Mouse (Mus musculus): ENCODE data around the gene Scaper. TPM values are rescaled to one million over a fixed set of nuclear protein-coding genes. Genes with fewer than 3 reads are reported as not detected.

Scaper gene
- total and polyA plus RNA-seq, 3 experiments, result 4.2 to 5.2 (median 4.5) TPM

GRCm38 (mm10) chr9:55646444-55646843, 291.5 kb downstream of the Scaper start:
- Histone ChIP-seq H3K79me2 (replicated peaks; ENCODE audit: control insufficient read depth, extremely low read depth, insufficient read depth, poor library complexity, severe bottlenecking) (no peaks in the 10 kb centered on the region), H3K9ac (ENCODE audit: insufficient read depth, low read depth) (no peak overlapping the region), H3K4me1 (ENCODE audit: control insufficient read depth in 1 of 2, insufficient read depth in 2 of 2) (peaks cover 0 to 16% of the 10 kb centered on the region in 2 experiments; a peak in 2 of 4 replicates), H3K9me3 (replicated peaks; ENCODE audit: low read length) (no peaks in the 10 kb centered on the region), H3K4me2 (ENCODE audit: insufficient read depth, low read depth, poor library complexity, severe bottlenecking) (no peak overlapping the region), H3K36me3 (replicated peaks in 1 of 2; ENCODE audit: control insufficient read depth in 1 of 2, insufficient read depth in 1 of 2, low read length in 1 of 2) (no peaks in the 10 kb centered on the region), H3K27me3 (replicated peaks) (no peaks in the 10 kb centered on the region), H3K27ac (ENCODE audit: insufficient read depth, low read depth) (no peak overlapping the region), H3K4me3 (replicated peaks in 1 of 3; ENCODE audit: low read depth in 2 of 3, low read length in 2 of 3, poor library complexity in 1 of 3) (no peak overlapping the region)
- dilution Hi-C loops (cut with MboI; ENCODE audit: extremely low pct_ligation_motif_present, extremely low pct_unique_long_range_greater_than_20kb, low sequenced_read_pairs), result no loop called here
- no peak for DNase-seq (ENCODE audit: extremely low read depth)
- no peak for TF ChIP-seq TCF12 (IDR thresholded peaks at IDR 0.05; ENCODE audit: low read depth, low read length)
- TF ChIP-seq ZNF384 (IDR thresholded peaks at IDR 0.05; ENCODE audit: low read depth, low read length), result no peak
- in situ Hi-C loops (cut with MboI; ENCODE audit: low pct_ligation_motif_present, low pct_unique_long_range_greater_than_20kb, low sequenced_read_pairs), result no loop called here

GRCm38 (mm10) chr9:55626990-55627389, 310.9 kb downstream of the Scaper start:
- in situ Hi-C loops (cut with MboI; ENCODE audit: low pct_ligation_motif_present, low pct_unique_long_range_greater_than_20kb, low sequenced_read_pairs), result no loop called here
- dilution Hi-C loops (cut with MboI; ENCODE audit: extremely low pct_ligation_motif_present, extremely low pct_unique_long_range_greater_than_20kb, low sequenced_read_pairs), result no loop called here
- no peaks in the 10 kb centered on the region for H3K4me1 ChIP-seq (ENCODE audit: control insufficient read depth in 1 of 2, insufficient read depth in 2 of 2)
- no peak for DNase-seq (ENCODE audit: extremely low read depth)
- H3K27ac ChIP-seq (ENCODE audit: insufficient read depth, low read depth), result no peak overlapping the region
- TF ChIP-seq E2F4 (IDR thresholded peaks at IDR 0.05; ENCODE audit: insufficient replicate concordance, low read depth, low read length) (no peak), KAT2A (IDR thresholded peaks at IDR 0.05; ENCODE audit: insufficient replicate concordance, low read length) (no peak), EP300 (IDR thresholded peaks at IDR 0.05; ENCODE audit: low read length) (no peak), MAZ (IDR thresholded peaks at IDR 0.05; ENCODE audit: low read depth, low read length) (no peak), CHD1 (IDR thresholded peaks at IDR 0.05; ENCODE audit: low read depth, low read length) (no peak), NRF1 (IDR thresholded peaks at IDR 0.05; ENCODE audit: low read depth, low read length) (no peak), MYC (IDR thresholded peaks at IDR 0.05; ENCODE audit: low read depth, low read length) (no peak), USF1 (IDR thresholded peaks at IDR 0.05; ENCODE audit: low read depth, low read length) (no peak), MXI1 (IDR thresholded peaks at IDR 0.05; ENCODE audit: low read depth, low read length) (no peak)
- no peaks in the 10 kb centered on the region for H3K27me3 ChIP-seq (replicated peaks)
- no peaks in the 10 kb centered on the region for H3K9me3 ChIP-seq (replicated peaks; ENCODE audit: low read length)
- no peaks in the 10 kb centered on the region for H3K79me2 ChIP-seq (replicated peaks; ENCODE audit: control insufficient read depth, extremely low read depth, insufficient read depth, poor library complexity, severe bottlenecking)
- H3K4me3 ChIP-seq (replicated peaks in 1 of 3; ENCODE audit: low read depth in 2 of 3, low read length in 2 of 3, poor library complexity in 1 of 3), result no peak overlapping the region
- no peaks in the 10 kb centered on the region for H3K36me3 ChIP-seq (replicated peaks in 1 of 2; ENCODE audit: control insufficient read depth in 1 of 2, insufficient read depth in 1 of 2, low read length in 1 of 2)
- H3K9ac ChIP-seq (ENCODE audit: insufficient read depth, low read depth), result no peak overlapping the region
- no peak overlapping the region for H3K4me2 ChIP-seq (ENCODE audit: insufficient read depth, low read depth, poor library complexity, severe bottlenecking)

- H3K79me2 ChIP-seq (replicated peaks; ENCODE audit: control insufficient read depth, extremely low read depth, insufficient read depth, poor library complexity, severe bottlenecking), result no peaks in the 10 kb centered on the region
- dilution Hi-C loops (cut with MboI; ENCODE audit: extremely low pct_ligation_motif_present, extremely low pct_unique_long_range_greater_than_20kb, low sequenced_read_pairs) (no loop called here), in situ Hi-C loops (cut with MboI; ENCODE audit: low pct_ligation_motif_present, low pct_unique_long_range_greater_than_20kb, low sequenced_read_pairs) (no loop called here)
- H3K27me3 ChIP-seq (replicated peaks), result no peaks in the 10 kb centered on the region
- no peak overlapping the region for H3K4me3 ChIP-seq (replicated peaks in 1 of 3; ENCODE audit: low read depth in 2 of 3, low read length in 2 of 3, poor library complexity in 1 of 3)
- H3K36me3 ChIP-seq (replicated peaks in 1 of 2; ENCODE audit: control insufficient read depth in 1 of 2, insufficient read depth in 1 of 2, low read length in 1 of 2), result no peaks in the 10 kb centered on the region
- no peak overlapping the region for H3K9ac ChIP-seq (ENCODE audit: insufficient read depth, low read depth)
- DNase-seq (ENCODE audit: extremely low read depth), result no peak
- H3K9me3 ChIP-seq (replicated peaks; ENCODE audit: low read length), result no peaks in the 10 kb centered on the region
- no peaks in the 10 kb centered on the region for H3K4me1 ChIP-seq (ENCODE audit: control insufficient read depth in 1 of 2, insufficient read depth in 2 of 2)
- TF ChIP-seq BHLHE40 (IDR thresholded peaks at IDR 0.05; ENCODE audit: low read depth, low read length), result no peak
- TF ChIP-seq ZMIZ1 (IDR thresholded peaks at IDR 0.05; ENCODE audit: low read depth, low read length), result no peak
- no peak for TF ChIP-seq CHD2 (IDR thresholded peaks at IDR 0.05; ENCODE audit: low read length)
- no peak for TF ChIP-seq SMC3 (IDR thresholded peaks at IDR 0.05; ENCODE audit: low read depth, low read length)
- TF ChIP-seq ZNF384 (IDR thresholded peaks at IDR 0.05; ENCODE audit: low read depth, low read length), result no peak
- TF ChIP-seq TCF12 (IDR thresholded peaks at IDR 0.05; ENCODE audit: low read depth, low read length), result no peak
- TF ChIP-seq HCFC1 (IDR thresholded peaks at IDR 0.05; ENCODE audit: low read depth, low read length), result no peak
- no peak for TF ChIP-seq GABPA (IDR thresholded peaks at IDR 0.05; ENCODE audit: insufficient replicate concordance, low read depth, low read length)
- TF ChIP-seq SIN3A (IDR thresholded peaks at IDR 0.05; ENCODE audit: low read length), result no peak
- TF ChIP-seq MYC (IDR thresholded peaks at IDR 0.05; ENCODE audit: low read depth, low read length), result no peak
- no peak for TF ChIP-seq KAT2A (IDR thresholded peaks at IDR 0.05; ENCODE audit: insufficient replicate concordance, low read length)
- no peak for TF ChIP-seq PAX5 (IDR thresholded peaks at IDR 0.05; ENCODE audit: low read length)
- no peak for TF ChIP-seq ZKSCAN1 (IDR thresholded peaks at IDR 0.05; ENCODE audit: borderline replicate concordance, low read depth, low read length)
- H3K4me2 ChIP-seq (ENCODE audit: insufficient read depth, low read depth, poor library complexity, severe bottlenecking), result no peak overlapping the region
- no peak overlapping the region for H3K27ac ChIP-seq (ENCODE audit: insufficient read depth, low read depth)
These were observed 323.2 kb downstream of the Scaper start for GRCm38 (mm10) chr9:55614711-55615110.
